Mouse (Mus musculus): ENCODE data around the gene Acadm. TPM values are rescaled to one million over a fixed set of nuclear protein-coding genes. Genes with fewer than 3 reads are reported as not detected.

Gene Acadm
- polyA plus RNA-seq, 1 experiment from 2014 or later, result 45.7 TPM

GRCm38 (mm10) chr3:153940486-153940885, 3.9 kb downstream of the Acadm start:
- WGBS, result 92% methylated on average over 9 of the region's 9 CpGs
- peaks cover 31% of the 10 kb centered on the region for H3K36me3 ChIP-seq (ENCODE audit: insufficient read depth)
- TF ChIP-seq CTCF (IDR thresholded peaks at IDR 0.05; ENCODE audit: low read depth), result no peak
- no peaks in the 10 kb centered on the region for H3K27me3 ChIP-seq (ENCODE audit: insufficient read depth, low read length)
- ATAC-seq (ENCODE audit: insufficient read depth) (no peak), DNase-seq (no peak)
- no peak overlapping the region for H3K4me2 ChIP-seq
- no peaks in the 10 kb centered on the region for H3K9me3 ChIP-seq (ENCODE audit: low read depth, low read length)
- no peak overlapping the region for H3K4me3 ChIP-seq (ENCODE audit: low read depth, low read length)
- no peak overlapping the region for H3K27ac ChIP-seq (ENCODE audit: low read depth)
- no peak overlapping the region for H3K9ac ChIP-seq
- peaks cover 5% of the 10 kb centered on the region; the same call in 1 of the 2 replicates for H3K4me1 ChIP-seq (ENCODE audit: insufficient read depth)

- Histone ChIP-seq H3K4me1 (ENCODE audit: insufficient read depth) (peaks cover 5% of the 10 kb centered on the region; the same call in 1 of the 2 replicates), H3K27ac (ENCODE audit: low read depth) (no peak overlapping the region), H3K27me3 (ENCODE audit: insufficient read depth, low read length) (no peaks in the 10 kb centered on the region), H3K36me3 (ENCODE audit: insufficient read depth) (peaks cover 35% of the 10 kb centered on the region), H3K9ac (no peak overlapping the region), H3K4me2 (no peak overlapping the region), H3K9me3 (ENCODE audit: low read depth, low read length) (no peaks in the 10 kb centered on the region), H3K4me3 (ENCODE audit: low read depth, low read length) (no peak overlapping the region)
- WGBS, result 85% methylated on average over 8 of the region's 8 CpGs
- no peak for DNase-seq
- no peak for TF ChIP-seq CTCF (IDR thresholded peaks at IDR 0.05; ENCODE audit: low read depth)
- ATAC-seq (ENCODE audit: insufficient read depth), result no peak
Measured at GRCm38 (mm10) chr3:153940021-153940420, 4.4 kb downstream of the Acadm start.

- Histone ChIP-seq H3K27ac (ENCODE audit: low read depth) (no peak overlapping the region), H3K9me3 (ENCODE audit: low read depth, low read length) (no peaks in the 10 kb centered on the region), H3K36me3 (ENCODE audit: insufficient read depth) (peaks cover 55% of the 10 kb centered on the region), H3K4me2 (no peak overlapping the region), H3K4me3 (ENCODE audit: low read depth, low read length) (no peak overlapping the region), H3K9ac (no peak overlapping the region), H3K4me1 (ENCODE audit: insufficient read depth) (no peaks in the 10 kb centered on the region), H3K27me3 (ENCODE audit: insufficient read depth, low read length) (no peaks in the 10 kb centered on the region)
- TF ChIP-seq CTCF (IDR thresholded peaks at IDR 0.05; ENCODE audit: low read depth), result no peak
- 93% methylated on average over 17 of the region's 17 CpGs for WGBS
- ATAC-seq (ENCODE audit: insufficient read depth) (no peak), DNase-seq (no peak)
Measured at GRCm38 (mm10) chr3:153937116-153937810, 7.2 kb downstream of the Acadm start.

GRCm38 (mm10) chr3:153935878-153936277, 8.6 kb downstream of the Acadm start:
- Histone ChIP-seq H3K4me3 (ENCODE audit: low read depth, low read length) (no peak overlapping the region), H3K4me1 (ENCODE audit: insufficient read depth) (no peaks in the 10 kb centered on the region), H3K9me3 (ENCODE audit: low read depth, low read length) (no peaks in the 10 kb centered on the region), H3K9ac (no peak overlapping the region), H3K4me2 (no peak overlapping the region), H3K36me3 (ENCODE audit: insufficient read depth) (peaks cover 62% of the 10 kb centered on the region), H3K27me3 (ENCODE audit: insufficient read depth, low read length) (no peaks in the 10 kb centered on the region), H3K27ac (ENCODE audit: low read depth) (no peak overlapping the region; the same call in 1 of the 2 replicates)
- ATAC-seq (ENCODE audit: insufficient read depth) (no peak), DNase-seq (no peak)
- TF ChIP-seq CTCF (IDR thresholded peaks at IDR 0.05; ENCODE audit: low read depth), result no peak
- 85% methylated on average over 9 of the region's 9 CpGs for WGBS

GRCm38 (mm10) chr3:153932461-153932860, 12.0 kb downstream of the Acadm start:
- WGBS, result 91% methylated on average over 5 of the region's 5 CpGs
- DNase-seq, result no peak
- Histone ChIP-seq H3K4me1 (ENCODE audit: insufficient read depth) (no peaks in the 10 kb centered on the region), H3K27ac (ENCODE audit: low read depth) (no peak overlapping the region), H3K36me3 (ENCODE audit: insufficient read depth) (peaks cover 60% of the 10 kb centered on the region), H3K4me3 (ENCODE audit: low read depth, low read length) (no peak overlapping the region), H3K27me3 (ENCODE audit: insufficient read depth, low read length) (no peaks in the 10 kb centered on the region), H3K4me2 (no peak overlapping the region), H3K9ac (no peak overlapping the region), H3K9me3 (ENCODE audit: low read depth, low read length) (no peaks in the 10 kb centered on the region)
- ATAC-seq (ENCODE audit: insufficient read depth), result no peak
- TF ChIP-seq CTCF (IDR thresholded peaks at IDR 0.05; ENCODE audit: low read depth), result no peak

- 83% methylated on average over 11 of the region's 11 CpGs for WGBS
- H3K36me3 ChIP-seq (ENCODE audit: insufficient read depth), result peaks cover 52% of the 10 kb centered on the region
Measured at GRCm38 (mm10) chr3:153929526-153929925, 14.9 kb downstream of the Acadm start.

GRCm38 (mm10) chr3:153926333-153926732, 18.1 kb downstream of the Acadm start:
- no peak overlapping the region for H3K27ac ChIP-seq (ENCODE audit: low read depth)
- H3K9ac ChIP-seq, result no peak overlapping the region
- DNase-seq, result no peak
- ATAC-seq (ENCODE audit: insufficient read depth), result no peak
- H3K4me3 ChIP-seq (ENCODE audit: low read depth, low read length), result no peak overlapping the region
- H3K4me1 ChIP-seq (ENCODE audit: insufficient read depth), result no peaks in the 10 kb centered on the region
- peaks cover 38% of the 10 kb centered on the region for H3K36me3 ChIP-seq (ENCODE audit: insufficient read depth)
- WGBS, result 89% methylated on average over 7 of the region's 7 CpGs
- no peak for TF ChIP-seq CTCF (IDR thresholded peaks at IDR 0.05; ENCODE audit: low read depth)
- H3K27me3 ChIP-seq (ENCODE audit: insufficient read depth, low read length), result no peaks in the 10 kb centered on the region
- H3K9me3 ChIP-seq (ENCODE audit: low read depth, low read length), result no peaks in the 10 kb centered on the region
- no peak overlapping the region for H3K4me2 ChIP-seq

More at GRCm38 (mm10) chr3:153929526-153929925, 14.9 kb downstream of the Acadm start:
- H3K27me3 ChIP-seq (ENCODE audit: insufficient read depth, low read length), result no peaks in the 10 kb centered on the region
- ATAC-seq (ENCODE audit: insufficient read depth) (no peak), DNase-seq (no peak)
- TF ChIP-seq CTCF (IDR thresholded peaks at IDR 0.05; ENCODE audit: low read depth), result no peak
- no peak overlapping the region for H3K4me3 ChIP-seq (ENCODE audit: low read depth, low read length)
- no peak overlapping the region for H3K9ac ChIP-seq
- no peak overlapping the region for H3K4me2 ChIP-seq
- no peaks in the 10 kb centered on the region for H3K9me3 ChIP-seq (ENCODE audit: low read depth, low read length)
- no peaks in the 10 kb centered on the region for H3K4me1 ChIP-seq (ENCODE audit: insufficient read depth)
- no peak overlapping the region for H3K27ac ChIP-seq (ENCODE audit: low read depth)

Data from lung, embryonic 14.5 days (tissue).